14 mouse cellular contexts compared by ENCODE assay signal in the genomic region with DNA sequence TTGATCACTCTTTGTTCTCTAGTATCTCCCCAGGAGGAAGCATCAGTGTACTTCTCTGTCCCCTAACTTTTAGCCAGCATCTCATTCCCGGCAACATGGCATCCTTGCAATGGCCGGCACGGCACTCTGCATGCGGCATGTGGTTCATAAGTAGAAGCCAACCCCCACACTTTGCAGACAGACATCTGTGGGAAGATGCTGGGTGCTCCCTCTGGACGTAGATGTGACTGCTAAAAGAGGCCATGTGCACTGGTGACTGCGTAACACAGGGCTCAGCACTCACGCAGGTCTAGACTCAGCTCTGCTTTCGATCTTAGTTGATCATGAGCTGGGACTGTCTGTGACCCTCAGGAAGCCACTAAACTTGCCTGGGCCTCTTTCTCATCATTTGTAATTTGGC. TPM values are rescaled to one million over a fixed set of nuclear protein-coding genes. Genes with fewer than 3 reads are reported as not detected.
"Had no signal": no experiment of that assay in that cellular context is flagged by ENCODE, and none has a peak within 500 bp of the region (broad histone marks: within the 10 kb centered on the region; RNA-seq: fewer than 3 reads in every experiment).

No protein-coding gene starts in this region.

- H3K27ac ChIP-seq: kidney, postnatal 0 days; limb, embryonic 13.5 days; liver, embryonic 14.5 days; midbrain, embryonic 13.5 days; stomach, embryonic 15.5 days had no signal

- H3K27me3 ChIP-seq: limb, embryonic 13.5 days; midbrain, embryonic 13.5 days; stomach, embryonic 15.5 days had no signal

- DNase-seq: kidney, postnatal 36 days; lung, adult 18-20 months; right cerebral cortex, postnatal 14 days; thymus, adult 2 months; thymus, postnatal 25 days had no signal

- ATAC-seq: midbrain, embryonic 13.5 days had no signal

- H3K36me3 ChIP-seq: stomach, embryonic 15.5 days had no signal

- H3K9ac ChIP-seq: limb, embryonic 13.5 days; liver, embryonic 14.5 days; midbrain, embryonic 13.5 days; stomach, embryonic 15.5 days had no signal

- H3K4me3 ChIP-seq: limb, embryonic 13.5 days; midbrain, embryonic 13.5 days; stomach, embryonic 15.5 days had no signal

- H3K9me3 ChIP-seq: limb, embryonic 13.5 days; midbrain, embryonic 13.5 days; stomach, embryonic 15.5 days had no signal

- H3K4me2 ChIP-seq: limb, embryonic 13.5 days; midbrain, embryonic 13.5 days; stomach, embryonic 15.5 days had no signal

RNA-seq across cellular contexts. Expression of a gene that starts 27.0 kb away (rescaled TPM):
- total RNA-seq: layer of hippocampus, postnatal 10 days; megakaryocyte-erythroid progenitor cell, adult 5-6 weeks; midbrain, postnatal 0 days had no signal
- polyA plus RNA-seq: neural tube, embryonic 14.5 days had no signal
